Mouse (Mus musculus): Measurements from ENCODE around the gene Tpx2.

Gene Tpx2

DNA sequence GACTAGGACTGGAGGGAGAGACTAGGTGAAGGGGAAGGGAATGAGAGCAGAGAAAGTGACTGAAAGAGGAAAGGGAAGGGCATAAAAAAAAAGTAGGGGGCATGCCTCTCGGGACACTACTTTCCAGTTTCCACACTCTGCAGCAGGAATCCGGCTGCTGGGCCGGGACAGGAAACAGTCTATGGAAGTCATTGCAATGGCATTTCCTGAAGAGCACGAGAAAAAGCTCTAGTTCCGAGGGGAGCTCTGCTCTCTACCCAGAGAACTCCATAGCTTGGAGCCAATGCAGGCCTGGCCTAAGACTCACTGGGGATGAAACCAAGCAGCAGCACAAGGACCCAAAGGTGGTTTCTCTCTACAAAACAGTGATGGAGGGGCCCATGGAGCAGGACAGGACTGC lies 26.7 kb upstream of the Tpx2 start:
- DNase-seq: peak; percentile 45

DNA sequence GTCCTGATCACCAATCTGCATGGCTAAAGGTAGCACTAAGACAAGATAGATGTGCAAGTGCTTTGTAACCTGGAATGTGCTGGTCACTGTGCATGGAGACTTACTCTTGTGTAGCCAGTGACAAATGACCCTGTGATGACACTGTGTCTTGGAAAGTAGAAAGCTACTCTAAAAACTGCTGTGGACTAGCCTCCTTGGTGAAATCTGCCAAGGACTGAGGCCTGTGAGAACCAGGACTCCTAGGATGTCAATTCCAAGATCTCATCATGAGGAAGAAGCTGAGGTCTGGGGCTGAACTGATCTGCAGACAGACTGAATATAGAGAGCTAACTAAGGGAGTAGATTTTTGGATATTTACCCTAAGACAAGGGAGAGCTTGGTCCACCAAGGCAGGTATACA lies 26.2 kb upstream of the Tpx2 start:
- no peak for DNase-seq

DNA sequence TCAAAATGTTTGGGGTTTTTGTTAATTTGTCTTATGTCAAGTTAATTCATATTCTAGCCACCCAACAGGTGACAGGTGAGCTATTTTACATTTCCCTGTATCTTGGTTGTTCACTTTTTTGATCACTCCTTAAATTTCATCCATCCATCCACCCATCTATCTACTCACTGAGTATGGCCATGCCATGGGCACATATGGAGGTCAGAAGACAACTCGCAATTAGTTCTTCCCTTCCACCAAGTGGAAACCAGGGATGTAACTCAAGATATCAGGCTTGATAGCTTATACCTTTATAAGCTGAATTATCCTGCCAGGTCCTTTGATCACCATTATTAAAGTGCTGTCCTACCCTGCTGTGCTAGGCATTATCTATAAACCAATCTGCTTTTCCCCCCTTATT lies 24.0 kb upstream of the Tpx2 start:
- DNase-seq: no peak

DNA sequence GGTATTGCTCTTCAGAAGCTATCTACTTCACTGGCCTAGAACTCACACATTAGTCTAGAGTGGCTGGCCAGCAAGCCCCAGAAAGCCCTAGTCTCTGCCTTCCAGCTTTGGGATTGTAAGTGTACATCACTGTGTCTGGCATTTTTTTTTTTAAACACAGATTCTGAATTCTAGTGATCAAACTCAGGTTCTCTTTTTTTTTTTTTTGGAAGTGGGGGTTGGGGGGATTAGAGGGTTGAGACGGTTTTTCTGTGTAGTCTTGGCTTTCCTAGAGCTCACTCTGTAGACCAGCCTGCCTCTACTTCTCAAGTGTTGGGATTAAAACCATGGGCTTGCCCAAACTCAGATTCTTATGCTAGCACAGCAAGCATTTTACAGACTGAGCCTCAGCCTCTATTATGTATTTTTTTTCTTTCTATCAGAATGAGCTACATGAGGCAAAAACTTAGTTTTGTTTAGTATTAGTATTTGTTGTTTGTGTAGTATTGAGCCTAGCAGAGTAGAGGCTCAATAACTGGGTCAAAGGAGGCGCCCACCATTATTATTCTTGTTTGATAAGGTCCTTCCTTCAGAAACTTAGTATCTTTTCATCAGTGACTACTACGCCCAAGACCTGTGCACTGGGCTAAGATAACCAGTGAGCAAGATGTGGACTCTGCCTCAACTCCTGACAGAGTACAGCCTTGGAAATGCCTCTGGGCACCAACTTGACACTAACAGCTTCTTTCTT lies 23.2 kb upstream of the Tpx2 start:
- DNase-seq: no peak

- DNase-seq: no peak
Observed at GRCm38 (mm10) chr2:152825168-152825697, 22.5 kb upstream of the Tpx2 start.

DNA sequence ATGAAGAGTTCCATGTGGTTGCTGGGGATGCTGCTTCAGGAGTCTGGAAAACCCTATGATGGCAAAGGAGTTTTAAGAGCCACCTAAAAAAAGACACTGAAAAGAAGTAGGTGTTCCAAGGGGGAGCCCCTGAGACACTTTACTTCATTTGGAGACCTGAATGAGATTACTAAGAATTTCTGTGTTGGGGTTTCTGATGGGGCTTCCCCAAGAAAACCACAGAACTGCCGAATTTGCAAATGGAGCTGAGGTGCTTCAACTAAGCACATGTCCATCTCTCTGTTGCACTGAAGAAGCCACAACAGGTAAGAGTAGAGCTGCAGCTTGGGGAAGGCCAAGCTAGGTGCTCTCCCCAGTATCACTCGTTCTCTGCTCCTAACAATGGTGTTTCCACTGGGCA lies 22.1 kb upstream of the Tpx2 start:
- DNase-seq: no peak

DNA sequence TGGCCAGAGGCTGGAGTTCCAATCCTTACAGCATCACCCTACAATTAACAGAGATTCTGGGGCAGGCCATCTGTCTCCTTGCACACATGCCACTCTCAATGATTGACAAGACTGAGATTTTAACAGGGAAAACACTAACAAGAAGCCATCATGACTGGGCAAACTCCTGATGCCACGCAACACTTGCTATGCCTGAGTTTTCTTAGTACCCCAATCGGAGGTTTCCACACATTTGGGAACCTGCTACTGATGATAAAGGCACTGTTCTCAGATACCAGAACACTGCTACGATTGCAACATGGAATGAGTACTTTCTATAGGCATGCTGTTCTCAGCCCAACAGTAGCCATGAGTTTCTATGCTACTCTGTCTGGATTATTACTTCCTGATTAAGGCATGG lies 21.3 kb upstream of the Tpx2 start:
- no peak for DNase-seq

- DNase-seq: no peak
Observed at GRCm38 (mm10) chr2:152827321-152828010, 20.3 kb upstream of the Tpx2 start.

- DNase-seq: no peak
Observed at GRCm38 (mm10) chr2:152828011-152828370, 19.8 kb upstream of the Tpx2 start.

GRCm38 (mm10) chr2:152828532-152828931 lies 19.2 kb upstream of the Tpx2 start:
- DNase-seq: no peak

DNA sequence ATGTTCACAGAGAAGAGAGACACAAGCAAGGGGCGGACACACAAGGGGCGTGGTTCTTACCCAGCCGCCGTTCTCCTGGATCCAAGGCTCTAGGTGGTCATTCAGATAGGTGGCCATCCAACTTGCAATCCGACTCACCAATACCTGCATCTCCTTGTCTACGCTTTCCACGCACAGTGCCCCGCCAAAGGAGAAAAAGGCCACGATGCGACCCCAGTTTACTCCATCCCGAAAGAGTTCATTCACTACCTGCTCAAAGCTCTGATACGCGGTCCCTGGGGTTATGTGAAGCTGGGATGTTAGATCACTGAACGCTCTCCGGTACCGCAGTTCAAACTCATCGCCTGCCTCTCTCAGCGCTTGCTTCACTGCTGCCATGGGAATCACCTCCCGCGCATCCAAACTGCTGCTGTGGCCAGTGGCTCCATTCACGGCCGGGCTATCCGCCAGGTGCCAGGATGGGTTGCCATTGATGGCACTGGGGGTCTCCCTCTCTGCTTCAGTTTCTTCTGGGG lies 18.3 kb upstream of the Tpx2 start:
- DNase-seq: no peak

DNA sequence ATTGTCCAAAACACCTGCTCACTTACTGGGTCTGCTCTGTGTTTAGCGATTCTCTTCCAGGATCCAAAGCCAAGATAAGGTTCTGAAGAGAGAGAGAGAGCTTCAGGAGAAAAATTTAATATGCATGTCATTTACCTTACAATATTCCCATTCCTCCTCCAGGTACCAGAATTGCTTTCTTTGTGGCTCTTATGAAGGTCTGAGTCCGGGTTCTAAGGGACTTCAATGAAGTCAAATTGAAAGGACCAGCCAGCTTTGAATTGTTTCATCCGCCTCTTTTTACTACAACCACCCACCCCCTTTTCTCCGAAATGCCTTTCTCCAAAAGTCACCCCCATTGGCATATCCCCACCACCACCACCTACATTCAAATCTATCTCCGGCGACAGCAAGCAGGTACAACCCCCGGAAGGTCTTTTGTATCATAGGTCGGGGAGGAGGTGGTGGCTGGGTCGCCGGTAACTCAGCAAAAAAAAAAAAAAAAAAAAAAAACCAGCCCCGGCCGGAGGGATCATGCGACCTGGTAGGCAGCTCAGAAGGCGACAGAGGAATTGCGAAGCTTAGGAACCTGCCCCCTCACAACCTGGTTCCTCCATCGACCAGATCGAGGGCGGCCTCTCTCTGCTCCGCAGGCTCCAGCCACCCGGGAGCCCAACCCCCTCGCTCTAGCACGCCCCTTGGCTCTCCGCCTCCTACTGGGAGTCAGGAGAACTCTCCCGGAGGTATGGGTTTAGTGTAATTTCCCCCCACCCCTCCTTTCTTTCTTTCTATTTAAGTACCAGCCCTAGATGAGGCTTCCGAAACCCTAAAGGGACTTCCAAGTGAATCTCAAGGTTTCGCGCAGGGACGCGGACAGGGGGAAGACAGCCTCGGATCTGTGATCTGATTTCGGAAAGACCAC lies 17.5 kb upstream of the Tpx2 start:
- peak; percentile 93 for DNase-seq

GRCm38 (mm10) chr2:152831019-152831878 lies 16.5 kb upstream of the Tpx2 start, which contains the start of gene Bcl2l1:
Gene Bcl2l1 (minus strand): TSS chr2:152831728.
- DNase-seq: peak; percentile 100

- DNase-seq: no peak
Observed at GRCm38 (mm10) chr2:152839256-152839655, 8.5 kb upstream of the Tpx2 start.

GRCm38 (mm10) chr2:152842741-152843140 lies 5.0 kb upstream of the Tpx2 start:
- DNase-seq: no peak

GRCm38 (mm10) chr2:152847057-152847814 lies 528 bp upstream of the Tpx2 start:
- DNase-seq: no peak

DNA sequence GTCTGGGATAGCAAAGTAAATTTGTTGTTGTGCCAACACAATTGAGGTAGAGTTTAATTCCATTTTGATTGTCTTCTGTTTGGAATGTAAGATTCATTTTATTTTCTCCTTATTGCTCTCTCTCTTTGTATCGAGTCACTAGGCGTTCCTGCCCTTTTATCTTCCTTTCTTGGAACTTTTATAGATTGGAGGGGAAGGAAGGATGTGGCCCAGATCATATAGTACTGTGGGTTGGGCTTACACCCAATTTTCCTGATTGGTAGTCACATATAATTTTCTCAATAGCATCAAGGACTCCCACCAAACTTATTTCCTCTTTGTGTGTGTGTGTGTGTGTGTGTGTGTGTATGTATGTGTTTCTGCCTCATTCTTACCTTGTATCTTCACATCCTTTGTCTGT lies 702 bp downstream of the Tpx2 start:
- DNase-seq: no peak

- no peak for DNase-seq
Observed at GRCm38 (mm10) chr2:152859501-152859900, 11.7 kb downstream of the Tpx2 start.

- no peak for DNase-seq
Observed at GRCm38 (mm10) chr2:152861891-152862290, 14.1 kb downstream of the Tpx2 start.

DNA sequence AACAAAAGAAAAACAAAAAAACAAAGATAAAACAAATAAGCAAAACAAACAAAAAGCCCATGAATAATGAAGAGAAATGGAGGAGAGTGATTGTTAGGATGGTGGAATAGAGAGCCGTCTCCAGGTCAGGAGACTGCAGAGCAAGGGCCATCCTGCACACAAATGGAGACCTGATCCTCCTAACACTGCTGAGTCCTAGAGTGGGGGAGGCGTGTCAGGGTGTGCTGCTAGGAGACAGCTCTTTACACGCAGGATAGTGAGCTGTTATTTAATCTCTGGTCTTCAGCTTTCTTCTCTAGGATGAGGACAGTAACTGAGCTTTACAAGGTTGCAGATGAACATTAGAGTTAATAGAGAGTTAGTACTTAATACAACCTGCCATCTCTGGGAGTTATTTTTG lies 14.9 kb downstream of the Tpx2 start:
- no peak for DNase-seq

DNA sequence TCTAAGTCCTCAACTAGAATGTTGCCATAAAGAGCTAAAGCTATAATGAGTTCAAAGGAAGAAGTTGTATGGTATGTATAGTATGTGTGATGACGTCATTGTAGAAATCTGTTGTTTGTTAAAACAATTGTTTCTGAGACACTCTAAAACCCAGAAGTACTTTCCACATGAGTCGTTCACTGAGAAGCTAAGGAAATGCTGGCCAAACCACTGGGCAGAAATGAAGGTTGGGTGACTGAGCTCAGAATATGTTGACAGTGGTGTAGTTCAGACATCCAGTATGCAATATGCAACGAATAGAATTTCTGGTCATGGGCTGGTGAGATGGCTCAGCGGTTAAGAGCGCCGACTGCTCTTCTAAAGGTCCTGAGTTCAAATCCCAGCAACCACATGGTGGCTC lies 15.6 kb downstream of the Tpx2 start:
- DNase-seq: no peak

Measured in embryo, embryonic 11 days (tissue).